Mouse (Mus musculus): ENCODE results near the gene Oas3. TPM values are rescaled to one million over a fixed set of nuclear protein-coding genes. Genes with fewer than 3 reads are reported as not detected.

Gene Oas3
- polyA plus RNA-seq, 1 experiment from 2014 or later: 0.04 TPM

- no peak for TF ChIP-seq CTCF (IDR thresholded peaks at IDR 0.05)
- DNase-seq (ENCODE audit: low read depth, low spot score) (no peak), ATAC-seq (no peak)
- in situ Hi-C loops (cut with MboI; ENCODE audit: low pct_unique_long_range_greater_than_20kb): no loop called here
- no peaks in the 10 kb centered on the region for H3K27me3 ChIP-seq
- POLR2A ChIA-PET: no interaction called here
- CTCF ChIA-PET: no interaction called here
Measured at GRCm38 (mm10) chr5:120718600-120719378, 58.7 kb downstream of the Oas3 start.

DNA sequence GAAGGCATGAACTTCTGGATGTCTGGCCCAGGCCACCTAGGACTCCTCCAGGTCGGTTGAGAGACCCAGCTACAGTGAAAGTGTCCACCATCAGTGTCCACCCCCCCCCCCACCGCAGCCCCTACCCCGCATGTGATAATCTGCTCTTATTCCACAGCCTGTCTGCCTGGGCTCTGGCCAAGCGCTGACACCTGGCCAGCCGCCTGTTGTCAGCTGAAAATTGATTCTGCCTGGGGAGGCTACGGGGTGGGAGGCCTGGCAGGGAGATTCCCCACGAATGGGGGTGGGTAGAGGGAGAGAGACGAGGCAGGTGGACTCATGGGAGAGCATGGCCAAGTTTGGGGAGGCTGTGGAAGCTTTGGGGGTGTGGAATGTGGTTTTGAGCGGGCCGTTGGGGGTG is 60.3 kb downstream of the Oas3 start:
- DNase-seq (ENCODE audit: low read depth, low spot score) (no peak), ATAC-seq (no peak)
- CTCF ChIA-PET: interaction anchor here (1.0 kb wide), 1 partner anchor 21 kb away, joined by 3 read pairs; no protein-coding TSS in a partner anchor
- POLR2A ChIA-PET: no interaction called here
- in situ Hi-C loops (cut with MboI; ENCODE audit: low pct_unique_long_range_greater_than_20kb): no loop called here
- no peaks in the 10 kb centered on the region for H3K27me3 ChIP-seq
- TF ChIP-seq CTCF (IDR thresholded peaks at IDR 0.05): no peak

DNA sequence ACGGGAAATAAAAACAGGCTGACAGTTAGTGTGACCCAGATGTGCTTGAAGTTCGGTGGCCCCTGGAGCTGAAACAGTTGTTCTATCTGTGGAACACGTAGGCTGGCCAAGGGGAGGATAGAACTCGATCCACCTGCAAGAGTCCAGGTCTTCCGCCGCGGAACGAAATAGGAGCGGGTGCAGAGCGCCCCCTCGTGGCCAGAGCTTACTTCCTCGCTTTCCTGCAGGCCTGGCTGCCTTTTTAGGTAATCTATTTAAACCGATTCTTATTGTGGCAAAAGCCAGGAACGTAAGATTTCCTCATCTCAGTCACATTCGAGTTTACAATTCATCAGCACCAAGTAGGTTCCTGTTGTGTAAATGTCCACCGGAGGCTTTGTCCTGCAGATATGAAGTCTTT is 63.1 kb downstream of the Oas3 start:
- POLR2A ChIA-PET: no interaction called here
- DNase-seq (ENCODE audit: low read depth, low spot score) (no peak), ATAC-seq (no peak)
- TF ChIP-seq CTCF (IDR thresholded peaks at IDR 0.05): no peak
- H3K27me3 ChIP-seq: peaks cover 22% of the 10 kb centered on the region
- in situ Hi-C loops (cut with MboI; ENCODE audit: low pct_unique_long_range_greater_than_20kb): no loop called here
- CTCF ChIA-PET: interaction anchor here (0.9 to 1.5 kb wide), 6 partner anchors 9 to 96 kb away, joined by 3 to 6 read pairs (median 4); no protein-coding TSS in a partner anchor

- DNase-seq (ENCODE audit: low read depth, low spot score): no peak
- no peak for TF ChIP-seq CTCF (IDR thresholded peaks at IDR 0.05)
- in situ Hi-C loops (cut with MboI; ENCODE audit: low pct_unique_long_range_greater_than_20kb): no loop called here
- ChIA-PET POLR2A (no interaction called here), CTCF (no interaction called here)
- peaks cover 22% of the 10 kb centered on the region for H3K27me3 ChIP-seq
- ATAC-seq: no peak
Measured at GRCm38 (mm10) chr5:120712721-120713120, 64.7 kb downstream of the Oas3 start.

DNA sequence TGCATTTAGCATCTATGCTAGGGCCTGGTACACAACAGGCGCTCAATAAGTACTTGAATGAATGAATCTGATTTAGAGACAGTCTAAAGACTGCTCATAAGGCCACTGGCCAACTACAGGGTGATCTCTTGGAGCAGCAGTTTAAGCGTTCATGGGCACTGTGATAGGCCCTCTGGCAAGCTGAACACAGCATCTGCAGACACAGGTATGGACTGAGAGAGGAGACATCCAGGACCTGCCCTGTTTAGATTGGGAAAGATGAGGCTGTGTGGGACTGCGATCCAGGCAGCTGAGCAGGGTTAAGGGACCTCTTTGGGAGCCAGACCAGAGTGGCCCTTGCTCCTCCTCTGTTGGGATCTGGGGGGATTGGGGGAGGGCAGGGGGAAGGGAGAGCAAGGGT is 65.6 kb downstream of the Oas3 start, which contains the start of gene Dtx1:
Dtx1 (minus strand) TSS at position 101 of the 400 bp plus-strand sequence.
- peaks cover 22% of the 10 kb centered on the region for H3K27me3 ChIP-seq
- in situ Hi-C loops (cut with MboI; ENCODE audit: low pct_unique_long_range_greater_than_20kb): no loop called here
- ATAC-seq (no peak), DNase-seq (ENCODE audit: low read depth, low spot score) (no peak)
- no peak for TF ChIP-seq CTCF (IDR thresholded peaks at IDR 0.05)
- ChIA-PET POLR2A (no interaction called here), CTCF (no interaction called here)

- ChIA-PET CTCF (no interaction called here), POLR2A (no interaction called here)
- H3K27me3 ChIP-seq: peaks cover 22% of the 10 kb centered on the region
- in situ Hi-C loops (cut with MboI; ENCODE audit: low pct_unique_long_range_greater_than_20kb): no loop called here
- no peak for TF ChIP-seq CTCF (IDR thresholded peaks at IDR 0.05)
- no peak for ATAC-seq
- DNase-seq (ENCODE audit: low read depth, low spot score): no peak
Measured at GRCm38 (mm10) chr5:120711416-120711815, 66.0 kb downstream of the Oas3 start.

GRCm38 (mm10) chr5:120710826-120711248 is 66.6 kb downstream of the Oas3 start:
- TF ChIP-seq CTCF (IDR thresholded peaks at IDR 0.05): no peak
- POLR2A ChIA-PET: no interaction called here
- in situ Hi-C loops (cut with MboI; ENCODE audit: low pct_unique_long_range_greater_than_20kb): no loop called here
- H3K27me3 ChIP-seq: peaks cover 22% of the 10 kb centered on the region
- no peak for ATAC-seq
- DNase-seq (ENCODE audit: low read depth, low spot score): no peak
- CTCF ChIA-PET: no interaction called here

DNA sequence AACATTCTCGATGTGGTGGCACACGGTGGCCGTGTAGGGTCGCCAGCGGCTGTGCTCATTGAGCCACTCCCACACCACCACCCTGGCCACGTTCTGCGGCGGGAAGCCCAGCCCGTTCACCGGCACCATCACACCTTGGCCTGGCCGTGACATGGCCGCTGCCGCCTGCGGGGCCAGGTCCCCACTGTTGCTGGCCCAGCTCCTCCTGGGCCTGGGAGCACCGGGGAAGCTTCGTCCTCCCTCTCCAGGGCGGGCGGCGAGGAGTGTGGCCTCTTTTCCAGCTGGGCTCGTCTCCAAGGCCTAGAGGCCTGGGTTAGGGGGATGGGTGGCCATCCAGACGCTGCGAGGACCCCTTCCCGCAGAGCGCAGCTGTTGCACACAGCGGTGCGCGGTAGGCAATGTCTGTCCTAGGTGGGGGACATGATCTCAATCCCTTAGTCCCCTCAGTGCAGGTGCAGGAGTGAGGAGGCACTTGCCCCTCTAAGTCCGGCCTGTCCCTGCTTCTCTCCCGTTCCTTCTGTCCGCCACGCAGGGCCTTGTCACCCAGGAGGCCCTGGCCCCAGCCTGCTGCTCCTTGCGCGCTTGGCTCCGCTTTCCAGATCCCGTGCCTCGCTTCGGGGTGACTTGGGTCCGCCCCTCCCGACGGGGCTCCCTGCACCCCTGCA is 67.2 kb downstream of the Oas3 start:
- peaks cover 22% of the 10 kb centered on the region for H3K27me3 ChIP-seq
- POLR2A ChIA-PET: no interaction called here
- TF ChIP-seq CTCF (IDR thresholded peaks at IDR 0.05): no peak
- ATAC-seq (no peak), DNase-seq (ENCODE audit: low read depth, low spot score) (no peak)
- CTCF ChIA-PET: no interaction called here
- in situ Hi-C loops (cut with MboI; ENCODE audit: low pct_unique_long_range_greater_than_20kb): no loop called here

- DNase-seq (ENCODE audit: low read depth, low spot score) (no peak), ATAC-seq (no peak)
- in situ Hi-C loops (cut with MboI; ENCODE audit: low pct_unique_long_range_greater_than_20kb): no loop called here
- H3K27me3 ChIP-seq: peaks cover 22% of the 10 kb centered on the region
- CTCF ChIA-PET: interaction anchor here (0.7 kb wide), 1 partner anchor 86 kb away, joined by 3 read pairs; no protein-coding TSS in a partner anchor
- no peak for TF ChIP-seq CTCF (IDR thresholded peaks at IDR 0.05)
- POLR2A ChIA-PET: no interaction called here
Measured at GRCm38 (mm10) chr5:120706976-120707375, 70.5 kb downstream of the Oas3 start.

- POLR2A ChIA-PET: no interaction called here
- CTCF ChIA-PET: no interaction called here
- ATAC-seq (no peak), DNase-seq (ENCODE audit: low read depth, low spot score) (no peak)
- peaks cover 20% of the 10 kb centered on the region for H3K27me3 ChIP-seq
- TF ChIP-seq CTCF (IDR thresholded peaks at IDR 0.05): no peak
- in situ Hi-C loops (cut with MboI; ENCODE audit: low pct_unique_long_range_greater_than_20kb): no loop called here
Measured at GRCm38 (mm10) chr5:120706541-120706940, 70.9 kb downstream of the Oas3 start.

GRCm38 (mm10) chr5:120704421-120704820 is 73.0 kb downstream of the Oas3 start:
- TF ChIP-seq CTCF (IDR thresholded peaks at IDR 0.05): no peak
- ATAC-seq (no peak), DNase-seq (ENCODE audit: low read depth, low spot score) (no peak)
- ChIA-PET CTCF (interaction anchor here (1.3 kb wide), 1 partner anchor 12 kb away, joined by 3 read pairs; no protein-coding TSS in a partner anchor), POLR2A (no interaction called here)
- peaks cover 9% of the 10 kb centered on the region for H3K27me3 ChIP-seq
- in situ Hi-C loops (cut with MboI; ENCODE audit: low pct_unique_long_range_greater_than_20kb): no loop called here
